Mouse (Mus musculus): ENCODE data around the gene Cfap74. TPM values are rescaled to one million over a fixed set of nuclear protein-coding genes. Genes with fewer than 3 reads are reported as not detected.
"Not testable (repeated sequence)": the region's sequence is repeated elsewhere in the genome, so short reads cannot be mapped to it uniquely, and the experiment has no call there.

The Cfap74 gene
- polyA plus RNA-seq, 1 experiment from 2014 or later = 4.4 TPM

DNA sequence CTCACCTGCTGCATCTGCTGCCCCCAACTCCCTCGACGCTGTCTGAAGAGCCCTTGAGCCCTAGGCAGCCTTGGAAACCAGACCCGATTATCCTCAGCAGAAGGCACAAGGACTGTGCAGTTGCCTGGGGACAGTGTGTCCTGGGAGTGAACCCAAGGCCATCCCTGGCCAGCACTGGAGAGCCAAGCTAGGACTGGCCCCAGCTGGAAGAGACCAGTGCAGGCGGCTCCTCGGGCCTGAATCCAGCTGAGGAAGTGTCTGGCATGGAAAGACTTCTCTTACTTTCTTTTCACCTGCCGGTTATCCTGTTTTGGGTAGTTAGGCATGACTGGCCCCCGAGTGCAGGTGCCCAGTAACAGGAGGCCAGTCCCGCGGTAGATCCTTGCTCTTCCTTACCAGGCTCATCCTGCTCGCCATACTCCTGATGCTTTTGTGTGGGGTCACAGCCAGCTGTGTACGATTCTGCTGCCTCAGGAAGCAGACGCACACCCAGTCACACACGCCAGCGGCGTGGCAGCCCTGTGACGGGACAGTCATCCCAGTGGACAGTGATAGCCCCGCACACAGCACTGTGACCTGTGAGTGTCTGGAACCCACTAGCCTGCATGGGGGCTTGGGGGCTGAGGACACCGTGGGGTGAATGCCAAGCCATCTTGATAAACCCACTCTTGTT, 60.7 kb downstream of the Cfap74 start:
- Histone ChIP-seq H3K9me3 (ENCODE audit: control insufficient read depth, low read length) (no peaks in the 10 kb centered on the region), H3K27me3 (replicated peaks; ENCODE audit: control insufficient read depth, insufficient read depth, low read length) (0 out of 2 replicates have a peak, but pooled peaks cover 5% of the 10 kb centered on the region), H3K4me1 (ENCODE audit: control insufficient read depth, insufficient read depth, low read length) (0 out of 2 replicates have a peak, but pooled peaks cover 2% of the 10 kb centered on the region), H3K36me3 (ENCODE audit: control insufficient read depth, insufficient read depth, low read length) (no peaks in the 10 kb centered on the region), H3K4me2 (ENCODE audit: low read depth, low read length) (peak overlapping the region; percentile 49; the same call in 1 of the 2 replicates), H3K4me3 (ENCODE audit: low read depth, low read length) (no peak overlapping the region; the same call in 1 of the 2 replicates), H3K27ac (replicated peaks; ENCODE audit: low read depth, low read length) (no peak overlapping the region), H3K9ac (ENCODE audit: low read depth, low read length) (no peak overlapping the region)
- ATAC-seq (ENCODE audit: low read depth) (no peak), DNase-seq (ENCODE audit: low spot score) (no peak)
- WGBS = 80% methylated on average over 18 of the region's 18 CpGs

DNA sequence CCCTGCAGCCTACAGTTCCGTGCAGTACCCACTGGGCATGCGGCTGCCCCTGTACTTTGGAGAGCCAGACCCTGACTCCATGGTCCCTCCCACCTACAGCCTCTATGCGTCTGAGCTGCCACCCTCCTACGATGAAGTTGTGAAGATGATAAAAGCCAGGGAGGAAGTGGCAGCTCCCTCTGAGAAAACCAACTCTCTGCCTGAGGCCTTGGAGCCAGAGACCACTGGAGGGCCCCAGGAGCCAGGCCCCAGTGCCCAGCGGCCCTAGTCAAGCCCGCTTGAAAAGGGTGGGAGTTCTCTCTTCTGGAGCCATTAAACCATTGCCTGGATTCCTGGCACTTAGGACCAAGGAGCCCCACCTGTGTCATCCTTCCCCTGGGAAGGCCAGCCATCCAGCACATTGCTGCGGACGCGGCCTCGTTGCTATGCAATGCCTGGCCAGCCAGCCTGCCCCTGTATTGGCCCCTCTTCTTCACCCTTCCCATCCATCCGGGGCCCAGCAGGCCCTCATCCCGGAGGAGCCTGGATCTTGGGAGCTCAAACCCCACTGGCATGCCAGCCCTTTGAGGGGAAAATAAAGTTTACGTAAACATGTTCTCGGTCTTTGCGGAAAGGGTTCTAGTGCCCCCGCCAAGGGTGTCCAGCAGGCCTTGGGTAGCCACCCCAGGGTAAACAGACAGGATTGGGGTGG, 61.4 kb downstream of the Cfap74 start:
- WGBS = 83% methylated on average over 12 of the region's 16 CpGs
- H3K36me3 ChIP-seq (ENCODE audit: control insufficient read depth, insufficient read depth, low read length) = no peaks in the 10 kb centered on the region
- H3K4me2 ChIP-seq (ENCODE audit: low read depth, low read length) = no peak overlapping the region
- no peak overlapping the region for H3K9ac ChIP-seq (ENCODE audit: low read depth, low read length)
- 0 out of 2 replicates have a peak, but pooled peaks cover 5% of the 10 kb centered on the region for H3K27me3 ChIP-seq (replicated peaks; ENCODE audit: control insufficient read depth, insufficient read depth, low read length)
- ATAC-seq (ENCODE audit: low read depth) (no peak), DNase-seq (ENCODE audit: low spot score) (no peak)
- H3K4me3 ChIP-seq (ENCODE audit: low read depth, low read length) = no peak overlapping the region
- 0 out of 2 replicates have a peak, but pooled peaks cover 2% of the 10 kb centered on the region for H3K4me1 ChIP-seq (ENCODE audit: control insufficient read depth, insufficient read depth, low read length)
- no peak overlapping the region for H3K27ac ChIP-seq (replicated peaks; ENCODE audit: low read depth, low read length)
- H3K9me3 ChIP-seq (ENCODE audit: control insufficient read depth, low read length) = no peaks in the 10 kb centered on the region

DNA sequence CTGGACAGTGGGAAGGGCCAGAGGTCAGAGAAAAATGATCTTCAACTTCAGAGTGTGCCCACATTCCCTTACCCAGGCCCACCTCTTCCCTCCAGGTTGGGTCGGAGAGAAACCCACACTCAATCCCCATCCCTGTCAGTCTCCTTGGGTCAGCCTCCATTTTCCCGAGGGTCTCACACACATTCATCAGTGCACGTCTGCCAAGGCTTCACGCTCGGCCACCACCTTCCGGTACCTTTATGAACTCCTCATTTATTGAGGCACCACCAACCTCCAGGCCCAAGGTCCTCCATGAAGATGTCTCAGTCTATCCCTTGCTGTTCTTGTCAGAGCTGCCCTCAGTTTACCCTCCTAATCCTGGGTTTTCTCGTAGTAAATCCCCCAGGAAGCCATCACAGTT, 62.0 kb downstream of the Cfap74 start:
- H3K27ac ChIP-seq (replicated peaks; ENCODE audit: low read depth, low read length) = no peak overlapping the region
- H3K27me3 ChIP-seq (replicated peaks; ENCODE audit: control insufficient read depth, insufficient read depth, low read length) = 0 out of 2 replicates have a peak, but pooled peaks cover 5% of the 10 kb centered on the region
- no peak overlapping the region for H3K9ac ChIP-seq (ENCODE audit: low read depth, low read length)
- no peak overlapping the region for H3K4me2 ChIP-seq (ENCODE audit: low read depth, low read length)
- ATAC-seq (ENCODE audit: low read depth) (no peak), DNase-seq (ENCODE audit: low spot score) (no peak)
- 82% methylated on average over 7 of the region's 7 CpGs for WGBS
- H3K9me3 ChIP-seq (ENCODE audit: control insufficient read depth, low read length) = no peaks in the 10 kb centered on the region
- no peak overlapping the region for H3K4me3 ChIP-seq (ENCODE audit: low read depth, low read length)
- H3K36me3 ChIP-seq (ENCODE audit: control insufficient read depth, insufficient read depth, low read length) = no peaks in the 10 kb centered on the region
- 0 out of 2 replicates have a peak, but pooled peaks cover 2% of the 10 kb centered on the region for H3K4me1 ChIP-seq (ENCODE audit: control insufficient read depth, insufficient read depth, low read length)

DNA sequence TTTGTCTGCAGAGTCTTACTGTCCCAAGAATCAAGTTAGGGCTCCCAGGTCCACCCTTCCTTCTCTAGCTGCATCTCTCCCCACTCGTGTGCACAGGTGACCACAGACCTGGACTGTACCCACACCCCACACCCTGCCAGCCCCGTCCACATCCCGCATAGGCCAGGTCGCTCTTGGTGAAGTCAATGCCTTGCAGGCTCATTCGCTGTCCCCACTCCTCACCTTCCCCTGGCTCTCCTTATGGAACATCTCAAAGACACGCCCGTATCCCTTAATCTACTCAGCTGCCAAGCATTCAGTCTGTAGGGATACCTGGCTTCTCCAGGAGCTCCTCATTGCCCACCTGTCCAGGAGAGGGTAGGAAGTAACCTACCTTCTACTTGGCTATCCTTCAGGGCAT, 62.4 kb downstream of the Cfap74 start:
- DNase-seq (ENCODE audit: low spot score) (no peak), ATAC-seq (ENCODE audit: low read depth) (no peak)
- Histone ChIP-seq H3K27me3 (replicated peaks; ENCODE audit: control insufficient read depth, insufficient read depth, low read length) (0 out of 2 replicates have a peak, but pooled peaks cover 5% of the 10 kb centered on the region), H3K4me3 (ENCODE audit: low read depth, low read length) (no peak overlapping the region), H3K9ac (ENCODE audit: low read depth, low read length) (no peak overlapping the region), H3K9me3 (ENCODE audit: control insufficient read depth, low read length) (no peaks in the 10 kb centered on the region), H3K27ac (replicated peaks; ENCODE audit: low read depth, low read length) (no peak overlapping the region), H3K4me1 (ENCODE audit: control insufficient read depth, insufficient read depth, low read length) (0 out of 2 replicates have a peak, but pooled peaks cover 2% of the 10 kb centered on the region), H3K4me2 (ENCODE audit: low read depth, low read length) (no peak overlapping the region), H3K36me3 (ENCODE audit: control insufficient read depth, insufficient read depth, low read length) (no peaks in the 10 kb centered on the region)
- 87% methylated on average over 7 of the region's 7 CpGs for WGBS

DNA sequence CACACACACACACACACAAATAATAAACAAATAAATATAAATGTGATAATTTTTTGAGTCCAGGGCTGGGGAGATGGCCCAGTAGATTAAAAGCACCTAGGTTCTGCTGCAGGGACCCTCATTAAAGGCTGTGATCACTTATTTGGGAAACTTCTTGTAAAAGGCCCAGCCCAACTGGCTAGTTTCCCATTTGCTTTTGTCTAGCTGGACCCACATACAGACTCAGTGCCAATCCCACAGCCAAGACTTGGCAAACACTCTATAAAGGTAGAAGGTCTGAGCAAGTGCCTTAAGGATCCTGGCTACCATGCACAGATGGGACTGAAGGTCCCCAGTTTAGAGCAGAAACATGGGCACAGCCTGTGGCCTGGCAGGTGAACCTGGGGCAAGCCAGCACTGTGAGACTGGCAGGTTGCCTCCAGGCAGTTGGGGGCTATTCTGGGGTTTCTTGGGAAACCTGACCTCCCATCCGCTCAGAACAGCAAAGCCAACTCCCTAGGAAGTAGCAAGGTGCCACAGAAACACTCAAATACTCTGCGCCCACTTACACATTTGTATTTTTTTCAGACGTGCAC, 63.8 kb downstream of the Cfap74 start:
- Histone ChIP-seq H3K9me3 (ENCODE audit: control insufficient read depth, low read length) (no peaks in the 10 kb centered on the region), H3K36me3 (ENCODE audit: control insufficient read depth, insufficient read depth, low read length) (no peaks in the 10 kb centered on the region), H3K9ac (ENCODE audit: low read depth, low read length) (no peak overlapping the region), H3K4me2 (ENCODE audit: low read depth, low read length) (no peak overlapping the region), H3K4me1 (ENCODE audit: control insufficient read depth, insufficient read depth, low read length) (0 out of 2 replicates have a peak, but pooled peaks cover 2% of the 10 kb centered on the region), H3K4me3 (ENCODE audit: low read depth, low read length) (no peak overlapping the region), H3K27ac (replicated peaks; ENCODE audit: low read depth, low read length) (no peak overlapping the region), H3K27me3 (replicated peaks; ENCODE audit: control insufficient read depth, insufficient read depth, low read length) (0 out of 2 replicates have a peak, but pooled peaks cover 5% of the 10 kb centered on the region)
- ATAC-seq (ENCODE audit: low read depth) = no peak
- no peak for DNase-seq (ENCODE audit: low spot score)
- 67% methylated on average over 3 of the region's 3 CpGs for WGBS

DNA sequence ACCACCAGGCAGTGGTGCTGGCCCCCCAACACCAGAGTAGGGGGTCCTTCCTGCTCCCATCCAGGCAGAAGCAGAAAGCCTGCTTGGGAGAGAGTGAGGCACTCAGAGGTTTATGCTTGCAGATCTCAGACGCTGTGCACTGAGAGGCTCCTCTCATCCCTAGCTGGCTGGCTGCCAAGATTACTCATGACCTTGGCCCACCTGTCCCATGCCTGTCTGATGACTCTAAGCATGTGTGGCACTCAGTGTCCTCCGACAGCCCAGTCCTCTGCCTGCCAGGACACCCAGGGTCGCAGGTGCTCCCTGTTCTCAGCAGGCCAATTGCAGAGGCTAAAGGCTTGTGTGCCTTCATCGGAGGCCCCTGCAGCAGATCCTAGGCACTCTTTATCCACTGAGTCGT, 64.3 kb downstream of the Cfap74 start:
- WGBS = 47% methylated on average over 5 of the region's 5 CpGs
- Histone ChIP-seq H3K4me1 (ENCODE audit: control insufficient read depth, insufficient read depth, low read length) (0 out of 2 replicates have a peak, but pooled peaks cover 2% of the 10 kb centered on the region), H3K9ac (ENCODE audit: low read depth, low read length) (no peak overlapping the region), H3K27ac (replicated peaks; ENCODE audit: low read depth, low read length) (no peak overlapping the region), H3K4me3 (ENCODE audit: low read depth, low read length) (no peak overlapping the region), H3K4me2 (ENCODE audit: low read depth, low read length) (no peak overlapping the region), H3K27me3 (replicated peaks; ENCODE audit: control insufficient read depth, insufficient read depth, low read length) (0 out of 2 replicates have a peak, but pooled peaks cover 5% of the 10 kb centered on the region), H3K9me3 (ENCODE audit: control insufficient read depth, low read length) (no peaks in the 10 kb centered on the region), H3K36me3 (ENCODE audit: control insufficient read depth, insufficient read depth, low read length) (no peaks in the 10 kb centered on the region)
- DNase-seq (ENCODE audit: low spot score) (peak; percentile 51), ATAC-seq (ENCODE audit: low read depth) (no peak)

DNA sequence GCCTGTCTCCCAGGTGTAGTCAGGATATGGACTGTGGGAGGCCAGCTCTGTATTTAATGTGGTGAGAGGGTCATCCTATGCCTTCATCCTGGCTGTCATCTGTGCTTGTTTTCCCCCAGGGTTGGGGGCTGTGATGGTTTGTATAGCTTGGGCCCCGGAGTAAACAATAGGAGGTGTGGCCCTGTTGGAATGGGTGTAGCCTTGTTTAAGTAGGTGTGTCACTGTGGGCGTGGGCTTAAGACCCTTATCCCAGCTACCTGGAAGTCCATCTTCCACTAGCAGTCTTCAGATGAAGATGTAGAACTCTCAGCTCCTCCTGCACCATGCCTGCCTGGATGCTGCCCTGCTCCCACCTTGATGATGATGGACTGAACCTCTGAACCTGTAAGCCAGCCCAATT, 64.8 kb downstream of the Cfap74 start:
- not testable (repeated sequence) for H3K4me1 ChIP-seq (ENCODE audit: control insufficient read depth, insufficient read depth, low read length); ATAC-seq (ENCODE audit: low read depth); H3K9me3 ChIP-seq (ENCODE audit: control insufficient read depth, low read length); H3K27me3 ChIP-seq (replicated peaks; ENCODE audit: control insufficient read depth, insufficient read depth, low read length); H3K36me3 ChIP-seq (ENCODE audit: control insufficient read depth, insufficient read depth, low read length); H3K4me2 ChIP-seq (ENCODE audit: low read depth, low read length); H3K9ac ChIP-seq (ENCODE audit: low read depth, low read length); H3K27ac ChIP-seq (replicated peaks; ENCODE audit: low read depth, low read length); DNase-seq (ENCODE audit: low spot score); H3K4me3 ChIP-seq (ENCODE audit: low read depth, low read length)
- 41% methylated on average over 2 of the region's 2 CpGs for WGBS

DNA sequence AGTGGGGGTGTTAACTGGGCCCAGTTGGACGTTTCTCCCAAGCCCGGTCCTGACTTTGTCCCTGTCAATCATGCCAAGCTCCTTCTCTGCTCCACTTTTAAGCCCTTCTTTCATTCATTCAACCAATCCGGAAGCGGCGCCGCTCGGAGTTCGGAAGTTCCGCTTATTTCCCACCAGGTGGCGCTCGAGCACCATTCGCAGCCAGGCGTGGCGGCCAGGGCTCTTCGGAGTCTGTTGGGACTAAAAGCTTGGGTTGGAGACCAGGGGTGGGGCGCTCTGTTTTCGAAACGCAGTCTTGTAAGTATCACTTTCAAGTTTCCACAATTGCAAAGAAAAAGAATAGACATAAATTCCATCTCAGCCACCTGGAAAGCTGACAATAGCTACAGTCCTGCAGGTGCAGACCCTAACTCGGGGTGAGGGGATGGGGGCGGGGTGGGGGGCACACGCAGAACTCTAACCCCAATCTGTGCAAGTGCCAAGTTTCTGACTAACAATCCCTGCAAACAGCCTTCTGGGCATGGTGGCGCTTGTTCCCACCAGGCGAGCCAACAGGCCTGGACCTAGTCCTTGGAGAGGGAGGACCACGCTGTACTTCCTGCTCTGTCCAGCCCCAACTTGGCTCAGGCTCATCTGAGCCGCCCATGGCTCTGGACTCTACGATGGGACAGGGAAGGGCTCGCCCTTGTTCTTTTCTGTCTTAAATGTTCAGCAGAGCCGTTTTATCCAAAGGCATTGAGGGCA, 72.6 kb downstream of the Cfap74 start:
- H3K4me1 ChIP-seq (ENCODE audit: control insufficient read depth, insufficient read depth, low read length) = 0 out of 2 replicates have a peak, but pooled peaks cover 4% of the 10 kb centered on the region
- ATAC-seq (ENCODE audit: low read depth) = peak; percentile 79
- no peak overlapping the region; the same call in 1 of the 2 replicates for H3K9ac ChIP-seq (ENCODE audit: low read depth, low read length)

More for the DNA sequence above, 72.6 kb downstream of the Cfap74 start:
- peak; percentile 86 for DNase-seq (ENCODE audit: low spot score)
- Histone ChIP-seq H3K27ac (replicated peaks; ENCODE audit: low read depth, low read length) (0 out of 2 replicates have a peak overlapping the region, but pooled peaks have one; percentile 28), H3K4me3 (ENCODE audit: low read depth, low read length) (peak overlapping the region; percentile 15), H3K27me3 (replicated peaks; ENCODE audit: control insufficient read depth, insufficient read depth, low read length) (no peaks in the 10 kb centered on the region), H3K9me3 (ENCODE audit: control insufficient read depth, low read length) (no peaks in the 10 kb centered on the region), H3K4me2 (ENCODE audit: low read depth, low read length) (peak overlapping the region; percentile 44), H3K36me3 (ENCODE audit: control insufficient read depth, insufficient read depth, low read length) (no peaks in the 10 kb centered on the region)
- WGBS = 20% methylated on average over 28 of the region's 28 CpGs
